Mouse (Mus musculus): ENCODE measurements around the gene Fxyd3. TPM values are rescaled to one million over a fixed set of nuclear protein-coding genes. Genes with fewer than 3 reads are reported as not detected.

Fxyd3 gene
- total RNA-seq, 1 experiment from 2014 or later, result not detected

- ATAC-seq (replicated peaks; ENCODE audit: insufficient number of reproducible peaks, low FRiP score, low TSS enrichment, poor library complexity, severe bottlenecking), result peak; percentile 64
Observed at GRCm38 (mm10) chr7:31105061-31105768, 28.7 kb upstream of the Fxyd3 start.

DNA sequence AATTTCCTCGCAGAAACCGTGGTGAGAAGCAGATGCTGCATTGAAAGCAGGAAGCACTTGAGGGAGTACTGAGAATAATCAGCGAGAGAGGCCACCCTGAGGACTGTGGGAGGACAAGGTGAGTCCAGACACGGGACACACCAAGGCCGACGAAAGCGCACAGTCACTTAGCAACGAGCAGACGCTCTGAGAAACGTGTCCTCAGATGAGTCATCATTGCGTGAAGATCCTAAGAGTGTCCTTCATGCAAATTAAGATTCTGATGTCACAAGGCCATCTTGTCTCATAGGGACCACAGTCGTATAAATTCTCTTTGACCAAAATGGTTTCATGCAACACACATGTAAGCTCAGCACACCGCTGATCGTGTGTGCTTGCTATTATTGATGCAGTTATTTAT is 24.3 kb upstream of the Fxyd3 start:
- no peak for ATAC-seq (replicated peaks; ENCODE audit: insufficient number of reproducible peaks, low FRiP score, low TSS enrichment, poor library complexity, severe bottlenecking)

DNA sequence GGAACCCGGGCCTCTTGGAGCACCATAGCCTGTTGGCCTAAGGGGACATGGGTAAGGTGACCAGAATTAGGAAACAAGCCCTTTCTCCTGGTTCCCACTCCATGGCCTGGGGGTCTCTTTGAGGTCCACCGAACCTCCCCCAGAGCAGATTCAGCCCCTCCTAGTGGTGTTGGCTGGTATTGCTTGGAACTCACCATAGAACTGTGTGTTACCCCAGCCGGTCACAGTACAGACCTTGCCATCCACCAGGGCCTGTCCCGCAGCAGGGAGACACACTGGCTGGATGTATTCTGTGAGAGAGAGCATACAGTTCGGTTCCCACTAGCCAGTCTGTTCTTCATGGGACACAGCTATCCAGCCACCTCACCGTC is 23.1 kb upstream of the Fxyd3 start:
- ATAC-seq (replicated peaks; ENCODE audit: insufficient number of reproducible peaks, low FRiP score, low TSS enrichment, poor library complexity, severe bottlenecking), result no peak

GRCm38 (mm10) chr7:31098697-31099611 is 22.4 kb upstream of the Fxyd3 start:
- no peak for ATAC-seq (replicated peaks; ENCODE audit: insufficient number of reproducible peaks, low FRiP score, low TSS enrichment, poor library complexity, severe bottlenecking)

GRCm38 (mm10) chr7:31097583-31098248 is 21.2 kb upstream of the Fxyd3 start:
- ATAC-seq (replicated peaks; ENCODE audit: insufficient number of reproducible peaks, low FRiP score, low TSS enrichment, poor library complexity, severe bottlenecking), result peak; percentile 88

DNA sequence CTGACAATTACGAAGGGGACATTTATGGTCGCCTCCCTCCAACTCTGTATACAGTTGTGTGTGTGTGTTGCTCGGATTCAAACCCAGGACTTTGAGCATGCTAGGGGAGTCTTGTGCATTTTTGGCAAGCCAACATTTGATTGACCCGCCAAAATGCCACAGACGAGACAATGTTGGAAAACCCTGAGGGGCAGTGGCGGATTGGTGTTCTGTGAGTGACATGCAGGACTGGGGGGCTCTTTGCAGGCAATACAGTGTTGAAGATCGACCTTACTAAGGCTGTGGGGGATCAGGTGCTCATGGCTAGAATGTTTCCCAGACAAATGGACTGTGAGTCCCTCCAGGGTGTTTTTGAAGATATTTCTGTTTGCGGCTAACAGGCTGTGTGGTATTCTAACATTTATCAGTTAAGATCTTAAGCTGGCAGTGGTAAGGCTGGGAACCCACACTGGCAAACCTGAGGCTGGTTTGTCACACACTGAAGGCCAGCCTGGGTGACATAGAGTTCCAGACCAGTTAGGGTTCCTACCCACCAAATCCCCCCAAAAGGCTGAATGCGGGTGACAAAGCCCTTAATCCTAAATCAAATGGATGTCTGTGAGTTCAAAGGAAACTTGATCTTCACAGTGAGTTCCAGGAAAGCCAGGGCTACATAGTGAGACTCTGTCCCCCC is 20.5 kb upstream of the Fxyd3 start:
- no peak for ATAC-seq (replicated peaks; ENCODE audit: insufficient number of reproducible peaks, low FRiP score, low TSS enrichment, poor library complexity, severe bottlenecking)

DNA sequence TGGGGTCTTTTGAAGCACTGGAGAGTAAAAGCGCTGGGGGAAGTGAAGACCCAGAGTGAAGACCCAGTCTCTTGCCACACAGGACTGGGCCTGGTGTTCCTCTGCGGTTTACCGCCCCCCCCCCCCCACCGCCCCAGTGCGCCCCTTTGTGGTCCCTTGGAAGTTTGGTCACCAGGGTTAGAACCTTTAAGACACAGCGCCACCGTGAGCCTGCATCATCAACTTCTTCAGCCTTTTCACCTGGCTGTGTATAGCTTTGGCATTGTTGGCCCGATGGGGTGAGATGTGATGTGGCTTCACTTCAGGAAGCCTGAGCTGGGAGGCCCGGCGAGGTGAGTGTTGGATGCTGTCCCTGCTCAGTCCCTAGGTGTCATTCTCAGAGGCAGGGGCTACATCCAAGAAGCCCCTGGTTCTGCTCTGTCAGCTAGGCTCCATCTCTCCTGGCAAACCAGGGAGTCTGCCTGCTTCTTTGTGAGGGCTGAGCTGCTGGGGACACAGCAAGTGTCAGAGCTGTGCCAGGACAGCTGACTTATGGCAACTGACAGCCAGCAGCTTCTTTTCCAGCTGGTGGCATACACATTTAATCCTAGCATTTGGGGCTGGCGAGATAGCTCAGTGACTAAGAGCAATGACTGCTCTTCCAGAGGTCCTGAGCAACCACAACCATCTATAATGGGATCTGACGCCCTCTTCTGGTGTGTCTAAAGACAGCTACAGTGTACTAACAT is 18.4 kb upstream of the Fxyd3 start:
- ATAC-seq (replicated peaks; ENCODE audit: insufficient number of reproducible peaks, low FRiP score, low TSS enrichment, poor library complexity, severe bottlenecking), result no peak

DNA sequence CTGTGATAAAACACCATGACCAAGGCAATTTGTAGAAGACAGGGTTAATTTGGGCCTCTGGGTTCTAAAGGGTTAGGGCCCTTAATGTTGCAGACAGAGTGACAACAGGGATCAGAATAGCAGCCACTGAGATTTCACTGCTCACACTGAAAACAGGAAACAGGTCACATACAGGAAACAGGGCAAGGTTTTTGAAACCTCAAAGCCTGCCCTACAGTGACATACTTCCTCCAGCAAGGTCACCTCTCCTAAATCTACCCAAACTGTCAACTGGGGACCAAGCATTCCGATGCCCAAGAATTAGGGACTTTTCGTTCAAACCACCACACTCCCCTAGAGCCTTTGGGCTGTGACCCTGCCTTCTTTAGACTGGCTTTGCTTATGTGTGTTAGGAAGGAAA is 13.2 kb upstream of the Fxyd3 start:
- peak; percentile 79 for ATAC-seq (replicated peaks; ENCODE audit: insufficient number of reproducible peaks, low FRiP score, low TSS enrichment, poor library complexity, severe bottlenecking)

DNA sequence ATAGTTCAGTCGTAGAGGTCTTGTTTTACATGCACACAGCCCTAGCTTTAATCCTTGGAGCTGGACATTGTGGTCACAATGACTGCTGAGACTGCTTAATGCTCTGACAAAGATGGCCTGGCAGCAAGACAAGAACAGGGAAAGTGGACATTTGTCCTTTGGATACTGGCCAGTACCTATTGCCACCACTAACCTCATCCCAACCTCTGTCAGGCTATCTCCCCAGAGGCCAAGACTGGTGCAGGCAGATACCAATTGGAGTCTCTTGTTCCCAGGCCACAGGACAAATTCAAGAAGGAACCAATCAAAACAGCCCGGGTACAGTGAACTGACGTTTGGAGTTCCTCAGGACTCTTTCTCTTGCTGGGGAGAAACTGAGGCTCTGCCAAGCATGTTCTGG is 11.7 kb upstream of the Fxyd3 start:
- no peak for ATAC-seq (replicated peaks; ENCODE audit: insufficient number of reproducible peaks, low FRiP score, low TSS enrichment, poor library complexity, severe bottlenecking)

- no peak for ATAC-seq (replicated peaks; ENCODE audit: insufficient number of reproducible peaks, low FRiP score, low TSS enrichment, poor library complexity, severe bottlenecking)
Observed at GRCm38 (mm10) chr7:31087262-31087661, 10.8 kb upstream of the Fxyd3 start.

GRCm38 (mm10) chr7:31086175-31086755 is 9.8 kb upstream of the Fxyd3 start:
- ATAC-seq (replicated peaks; ENCODE audit: insufficient number of reproducible peaks, low FRiP score, low TSS enrichment, poor library complexity, severe bottlenecking), result peak; percentile 57

DNA sequence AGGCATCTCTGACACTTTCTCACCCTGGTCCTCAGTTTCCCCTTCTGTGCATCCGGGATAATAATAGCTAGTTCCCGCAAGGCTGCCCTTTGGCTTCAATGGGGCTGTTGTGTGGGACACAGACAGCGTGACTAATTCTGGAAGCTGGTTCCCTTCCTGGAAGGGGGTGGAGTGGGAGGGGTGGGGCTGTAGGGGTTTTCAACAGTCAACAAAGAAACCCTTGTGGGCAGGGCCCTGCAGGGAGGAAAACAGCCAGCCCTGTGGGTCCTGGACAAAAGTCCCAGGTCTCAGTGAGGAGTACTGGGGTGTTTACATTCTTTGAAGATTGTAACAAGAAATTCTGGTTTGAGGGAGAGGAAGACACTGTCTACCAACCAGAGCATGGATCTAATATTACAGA is 8.7 kb upstream of the Fxyd3 start:
- no peak for ATAC-seq (replicated peaks; ENCODE audit: insufficient number of reproducible peaks, low FRiP score, low TSS enrichment, poor library complexity, severe bottlenecking)

DNA sequence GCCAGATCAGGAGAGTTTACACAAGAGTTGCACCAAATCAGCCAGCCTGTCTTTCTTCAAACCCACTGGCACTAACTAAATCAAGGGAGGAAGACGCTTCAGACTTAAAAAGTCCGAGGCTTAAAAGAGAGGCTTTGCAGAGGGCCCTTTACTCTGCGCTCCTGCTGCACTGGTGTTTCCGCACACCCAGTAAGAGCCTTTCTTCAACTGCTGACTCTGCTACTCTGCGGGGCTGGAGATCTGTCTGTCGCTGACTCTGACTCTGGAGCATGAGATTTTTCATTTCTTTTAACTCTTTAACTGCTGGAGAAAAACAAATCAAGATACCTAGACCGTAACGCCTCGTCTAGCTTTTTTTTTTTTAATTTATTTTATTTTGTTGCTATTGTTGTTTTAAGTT is 7.6 kb upstream of the Fxyd3 start:
- ATAC-seq (replicated peaks; ENCODE audit: insufficient number of reproducible peaks, low FRiP score, low TSS enrichment, poor library complexity, severe bottlenecking), result no peak

GRCm38 (mm10) chr7:31082831-31083588 is 6.5 kb upstream of the Fxyd3 start:
- no peak for ATAC-seq (replicated peaks; ENCODE audit: insufficient number of reproducible peaks, low FRiP score, low TSS enrichment, poor library complexity, severe bottlenecking)

DNA sequence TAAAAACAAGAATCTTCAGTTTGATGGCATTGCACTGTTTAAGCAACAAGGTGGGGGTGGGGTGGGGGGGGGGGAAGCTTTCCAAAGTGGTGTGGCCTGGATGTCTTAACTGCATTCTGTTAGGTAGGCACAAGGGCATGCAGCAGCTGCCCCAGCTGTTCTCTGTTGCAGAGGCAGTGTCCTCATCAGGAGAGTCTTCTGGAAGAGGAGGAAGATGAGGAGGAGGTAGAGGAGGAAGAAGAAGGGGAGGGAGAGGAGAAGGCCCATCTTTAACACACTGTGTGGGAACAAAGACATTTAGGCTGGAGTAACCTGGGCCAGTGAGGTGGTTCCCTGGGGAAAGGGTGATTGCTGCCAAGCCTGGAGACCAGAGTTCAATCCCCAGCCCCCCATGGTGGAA is 5.6 kb upstream of the Fxyd3 start:
- ATAC-seq (replicated peaks; ENCODE audit: insufficient number of reproducible peaks, low FRiP score, low TSS enrichment, poor library complexity, severe bottlenecking), result no peak

DNA sequence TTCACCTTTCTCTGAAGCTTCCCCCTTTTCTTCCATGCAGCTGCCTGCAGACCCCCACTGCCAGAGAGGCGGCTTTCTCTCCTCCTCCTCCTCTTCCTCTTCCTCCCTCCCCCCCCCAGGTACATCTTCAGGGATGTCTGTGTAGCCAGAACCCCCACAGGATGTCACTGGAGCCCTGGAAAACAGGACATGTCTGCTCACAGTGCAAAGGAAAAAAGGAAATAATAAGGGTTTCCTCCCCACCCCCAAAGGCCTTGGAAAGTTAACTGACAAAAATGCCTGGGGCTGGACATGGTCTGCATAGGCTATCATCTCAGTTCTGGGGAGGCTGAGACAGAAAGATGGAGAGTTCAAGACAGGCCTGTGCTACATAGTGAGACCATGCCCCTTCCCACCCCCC is 4.6 kb upstream of the Fxyd3 start:
- ATAC-seq (replicated peaks; ENCODE audit: insufficient number of reproducible peaks, low FRiP score, low TSS enrichment, poor library complexity, severe bottlenecking), result no peak

DNA sequence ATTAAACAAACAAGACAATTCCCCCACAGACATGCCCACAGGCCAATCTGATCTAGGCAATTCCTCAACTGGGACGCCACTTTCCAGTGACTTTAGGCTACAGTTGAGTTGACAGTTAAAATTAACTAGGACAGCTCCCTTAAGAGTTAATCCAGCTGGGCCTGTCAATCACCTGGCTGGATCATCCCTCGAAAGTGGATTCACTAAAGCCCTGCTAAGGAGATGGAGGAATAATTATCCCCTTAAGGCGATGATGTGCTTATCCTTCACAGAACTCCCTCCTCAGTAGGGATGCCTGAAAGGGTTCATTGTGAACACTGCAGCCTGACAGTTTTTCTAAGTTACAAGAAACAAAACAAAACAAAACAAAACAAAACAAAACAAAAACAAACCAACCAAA is 4.1 kb upstream of the Fxyd3 start:
- no peak for ATAC-seq (replicated peaks; ENCODE audit: insufficient number of reproducible peaks, low FRiP score, low TSS enrichment, poor library complexity, severe bottlenecking)

All from monocyte, adult 5-6 weeks (primary cell).